Mouse (Mus musculus) lung, embryonic 16.5 days (tissue): ENCODE results near the gene Dot1l. TPM values are rescaled to one million over a fixed set of nuclear protein-coding genes. Genes with fewer than 3 reads are reported as not detected.
"Not testable (repeated sequence)": the region's sequence is repeated elsewhere in the genome, so short reads cannot be mapped to it uniquely, and the experiment has no call there.

Experiments used
- ATAC-seq: fragments of 200-750 bp; cut with Nextera tagmentation; 2 replicates; pipeline ENCODE4 v1.8.0; 2017; ENCODE audit warnings: low read depth, mild to moderate bottlenecking, moderate library complexity
- H3K27ac ChIP-seq: fragments of 300-500 bp; sonication (generic); 2 replicates; pipeline ENCODE4 v1.5.1; 2014; ENCODE audit warnings: mild to moderate bottlenecking, control low read depth, low read length
- H3K27me3 ChIP-seq: fragments of 300-500 bp; sonication (generic); 2 replicates; pipeline ENCODE4 v1.6.1; 2014; ENCODE audit warnings: low read depth, low read length, mixed read lengths; ENCODE audit not compliant: control insufficient read depth, insufficient read depth
- H3K36me3 ChIP-seq: fragments of 300-500 bp; sonication (generic); 2 replicates; pipeline ENCODE4 v1.6.1; 2014; ENCODE audit warnings: low read length; ENCODE audit not compliant: control insufficient read depth, insufficient read depth
- H3K4me1 ChIP-seq: fragments of 300-500 bp; sonication (generic); replicated peaks from 2 replicates; pipeline ENCODE4 v1.6.1; 2014; ENCODE audit warnings: low read length, mixed read lengths; ENCODE audit not compliant: control insufficient read depth, insufficient read depth
- H3K4me2 ChIP-seq: fragments of 300-500 bp; sonication (generic); 2 replicates; pipeline ENCODE4 v1.6.1; 2014; ENCODE audit warnings: low read depth, low read length, control low read depth
- H3K4me3 ChIP-seq: fragments of 300-500 bp; sonication (generic); 2 replicates; pipeline ENCODE4 v1.5.1; 2014; ENCODE audit warnings: mild to moderate bottlenecking, low read length, control low read depth
- H3K9ac ChIP-seq: fragments of 300-500 bp; sonication (generic); 2 replicates; pipeline ENCODE4 v1.6.1; 2014; ENCODE audit warnings: low read length, control low read depth
- H3K9me3 ChIP-seq: fragments of 300-500 bp; sonication (generic); 2 replicates; pipeline ENCODE4 v1.6.1; 2016; ENCODE audit warnings: low read length; ENCODE audit not compliant: control insufficient read depth
- WGBS: fragments of 180-500 bp; shearing (Covaris S2); extraction: QIAGEN DNeasy Blood & Tissue Kit; methylation state at CpG from one replicate; pipeline ENCODE4 v1.1.7; 2014; 5-methylcytosine and 5-hydroxymethylcytosine counted together
- polyA plus RNA-seq: library from polyadenylated mRNA; unstranded; fragments of >200 nt; fragmentation: Nextera tagmentation; extraction: Ambion mirVana; gene quantifications from 2 replicates; pipeline ENCODE4 v1.2.1, GENCODE M21; 2015

The Dot1l gene
- polyA plus RNA-seq, 1 experiment from 2014 or later = 15.4 TPM

- not testable (repeated sequence) for ATAC-seq, H3K27me3 ChIP-seq, H3K27ac ChIP-seq, H3K4me3 ChIP-seq, H3K9me3 ChIP-seq, H3K9ac ChIP-seq, H3K36me3 ChIP-seq
- 72% methylated on average over 7 of the region's 9 CpGs for WGBS
- peaks cover 17% of the 10 kb centered on the region for H3K4me1 ChIP-seq
- H3K4me2 ChIP-seq = peak overlapping the region; percentile 96; the same call in 1 of the 2 replicates
Observed at GRCm38 (mm10) chr10:80828587-80828986, 73.6 kb downstream of the Dot1l start.

- 58% methylated on average over 1 of the region's 1 CpGs for WGBS
- no peak for ATAC-seq
- peaks cover 7% of the 10 kb centered on the region for H3K36me3 ChIP-seq
- H3K27ac ChIP-seq = no peak overlapping the region
- no peak overlapping the region for H3K4me3 ChIP-seq
- peaks cover 15% of the 10 kb centered on the region for H3K27me3 ChIP-seq
- 0 out of 2 replicates have a peak, but pooled peaks cover 4% of the 10 kb centered on the region for H3K9me3 ChIP-seq
- H3K4me2 ChIP-seq = no peak overlapping the region
- H3K9ac ChIP-seq = no peak overlapping the region
- H3K4me1 ChIP-seq = peaks cover 17% of the 10 kb centered on the region
Observed at GRCm38 (mm10) chr10:80829359-80830278, 74.6 kb downstream of the Dot1l start.

- Histone ChIP-seq H3K4me2 (no peak overlapping the region), H3K9ac (no peak overlapping the region), H3K4me3 (no peak overlapping the region), H3K36me3 (peaks cover 7% of the 10 kb centered on the region), H3K27ac (no peak overlapping the region), H3K9me3 (0 out of 2 replicates have a peak, but pooled peaks cover 4% of the 10 kb centered on the region), H3K27me3 (peaks cover 30% of the 10 kb centered on the region), H3K4me1 (peaks cover 17% of the 10 kb centered on the region)
- no peak for ATAC-seq
- 3% methylated on average over 9 of the region's 9 CpGs for WGBS
Observed at GRCm38 (mm10) chr10:80831136-80831535, 76.1 kb downstream of the Dot1l start.

- peaks cover 40% of the 10 kb centered on the region for H3K27me3 ChIP-seq
- H3K4me2 ChIP-seq = no peak overlapping the region
- ATAC-seq = no peak
- H3K27ac ChIP-seq = no peak overlapping the region
- 69% methylated on average over 7 of the region's 7 CpGs for WGBS
- H3K36me3 ChIP-seq = peaks cover 7% of the 10 kb centered on the region
- H3K9ac ChIP-seq = no peak overlapping the region
- H3K4me1 ChIP-seq = peaks cover 12% of the 10 kb centered on the region
- 0 out of 2 replicates have a peak, but pooled peaks cover 4% of the 10 kb centered on the region for H3K9me3 ChIP-seq
- H3K4me3 ChIP-seq = no peak overlapping the region
Observed at GRCm38 (mm10) chr10:80832818-80833217, 77.8 kb downstream of the Dot1l start.

GRCm38 (mm10) chr10:80835617-80836016 is 80.6 kb downstream of the Dot1l start:
- no peak overlapping the region for H3K4me3 ChIP-seq
- no peaks in the 10 kb centered on the region for H3K36me3 ChIP-seq
- peaks cover 6% of the 10 kb centered on the region for H3K4me1 ChIP-seq
- no peak overlapping the region for H3K27ac ChIP-seq
- no peak for ATAC-seq
- peaks cover 40% of the 10 kb centered on the region for H3K27me3 ChIP-seq
- H3K4me2 ChIP-seq = no peak overlapping the region
- no peak overlapping the region for H3K9ac ChIP-seq
- 45% methylated on average over 28 of the region's 30 CpGs for WGBS
- 0 out of 2 replicates have a peak, but pooled peaks cover 4% of the 10 kb centered on the region for H3K9me3 ChIP-seq

GRCm38 (mm10) chr10:80836949-80837379 is 82.0 kb downstream of the Dot1l start:
- no peak overlapping the region for H3K4me2 ChIP-seq
- H3K9ac ChIP-seq = no peak overlapping the region
- 0 out of 2 replicates have a peak, but pooled peaks cover 4% of the 10 kb centered on the region for H3K9me3 ChIP-seq
- H3K27me3 ChIP-seq = peaks cover 43% of the 10 kb centered on the region
- H3K4me1 ChIP-seq = no peaks in the 10 kb centered on the region
- no peak overlapping the region for H3K27ac ChIP-seq
- no peaks in the 10 kb centered on the region for H3K36me3 ChIP-seq
- no peak for ATAC-seq
- H3K4me3 ChIP-seq = no peak overlapping the region
- 30% methylated on average over 7 of the region's 7 CpGs for WGBS

GRCm38 (mm10) chr10:80837827-80838226 is 82.8 kb downstream of the Dot1l start:
- Histone ChIP-seq H3K27ac (no peak overlapping the region), H3K36me3 (no peaks in the 10 kb centered on the region), H3K9ac (no peak overlapping the region), H3K4me3 (no peak overlapping the region), H3K9me3 (0 out of 2 replicates have a peak, but pooled peaks cover 4% of the 10 kb centered on the region), H3K4me2 (no peak overlapping the region), H3K4me1 (no peaks in the 10 kb centered on the region), H3K27me3 (peaks cover 50% of the 10 kb centered on the region)
- 8% methylated on average over 2 of the region's 2 CpGs for WGBS
- no peak for ATAC-seq

GRCm38 (mm10) chr10:80838346-80838912 is 83.4 kb downstream of the Dot1l start:
- ATAC-seq = no peak
- H3K27ac ChIP-seq = no peak overlapping the region
- WGBS = 58% methylated on average over 2 of the region's 2 CpGs

GRCm38 (mm10) chr10:80839848-80840247 is 84.8 kb downstream of the Dot1l start:
- Histone ChIP-seq H3K36me3 (no peaks in the 10 kb centered on the region), H3K9ac (no peak overlapping the region), H3K9me3 (no peaks in the 10 kb centered on the region), H3K27ac (no peak overlapping the region), H3K4me1 (no peaks in the 10 kb centered on the region; the same call in 1 of the 2 replicates), H3K4me2 (no peak overlapping the region), H3K4me3 (no peak overlapping the region), H3K27me3 (peaks cover 53% of the 10 kb centered on the region)
- WGBS = 55% methylated on average over 6 of the region's 6 CpGs
- ATAC-seq = no peak

More at GRCm38 (mm10) chr10:80838346-80838912, 83.4 kb downstream of the Dot1l start:
- no peak overlapping the region for H3K4me3 ChIP-seq
- 0 out of 2 replicates have a peak, but pooled peaks cover 4% of the 10 kb centered on the region for H3K9me3 ChIP-seq
- H3K9ac ChIP-seq = no peak overlapping the region
- H3K4me2 ChIP-seq = no peak overlapping the region
- H3K36me3 ChIP-seq = no peaks in the 10 kb centered on the region
- H3K4me1 ChIP-seq = no peaks in the 10 kb centered on the region
- peaks cover 52% of the 10 kb centered on the region for H3K27me3 ChIP-seq
